Mouse (Mus musculus) neutrophil, adult 65 days (primary cell): ENCODE measurements around the gene Skint6. TPM values are rescaled to one million over a fixed set of nuclear protein-coding genes. Genes with fewer than 3 reads are reported as not detected.

Experiments
- total RNA-seq: library from RNA; stranded (reverse); gene quantifications from 2 replicates; pipeline ENCODE4 v1.2.4, GENCODE M21; 2023

Skint6 gene
- total RNA-seq = not detected in 2 replicates

DNA sequence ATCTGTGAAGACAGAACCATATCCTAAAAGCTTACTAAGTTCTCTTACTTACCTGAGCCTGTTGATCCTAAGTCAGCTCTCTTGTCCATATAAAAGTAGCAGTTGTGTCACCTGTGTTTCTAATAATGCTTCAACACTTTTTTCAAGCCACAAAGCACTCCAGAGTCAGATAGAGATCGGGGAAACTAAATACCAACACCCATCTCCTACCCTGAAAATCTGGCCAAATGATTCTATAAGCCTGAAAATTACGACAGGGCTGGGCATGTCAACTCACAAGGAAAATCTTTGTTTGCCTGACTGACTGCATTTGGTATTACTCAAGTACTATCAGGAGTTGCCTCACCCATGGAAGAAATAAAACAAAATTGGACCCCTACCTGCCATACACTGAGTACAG, at the start of gene Skint6:
Skint6 (minus strand) TSS at position 101 of the 400 bp plus-strand sequence.

GRCm38 (mm10) chr4:112774766-112775165, 512.0 kb downstream of the Skint6 start, which contains the start of gene Skint10:
TSS of gene Skint10 (minus strand) at chr4:112774866.

